Mouse (Mus musculus): Measurements from ENCODE around the gene Tagap. TPM values are rescaled to one million over a fixed set of nuclear protein-coding genes. Genes with fewer than 3 reads are reported as not detected.
"Not testable (repeated sequence)": the region's sequence is repeated elsewhere in the genome, so short reads cannot be mapped to it uniquely, and the experiment has no call there.

The Tagap gene
- total and polyA plus RNA-seq, 2 experiments from 2014 or later = 0.26 to 3.3 TPM

DNA sequence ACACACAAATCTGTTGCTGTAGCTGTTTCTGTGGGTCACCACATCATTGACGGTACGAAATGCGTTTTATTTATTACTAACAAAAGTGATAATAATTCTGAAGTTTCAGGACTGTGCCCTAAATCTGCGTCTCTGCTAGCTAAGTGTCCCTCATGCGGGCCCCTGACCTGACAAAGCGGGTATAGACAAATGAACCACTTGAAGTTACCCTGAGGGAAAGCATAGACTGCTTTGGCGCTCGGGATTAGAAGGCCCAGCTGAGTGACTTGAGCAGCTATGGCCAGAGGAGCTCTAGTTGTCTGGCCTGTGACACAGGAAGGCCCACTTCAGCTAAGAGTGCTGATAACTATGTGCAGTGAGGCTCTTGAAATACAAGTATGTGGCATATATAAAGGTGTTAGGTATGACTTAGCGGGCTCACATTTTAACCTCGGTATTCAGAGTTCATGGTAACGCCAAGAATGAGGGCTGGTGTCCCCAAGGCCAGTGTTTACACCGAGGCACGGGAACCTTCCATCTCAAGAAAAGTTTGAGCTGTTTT is 1.5 kb upstream of the Tagap start:
- no peak for ATAC-seq (ENCODE audit: insufficient read depth, low read depth)
- WGBS = 54% methylated on average over 13 of the region's 13 CpGs

DNA sequence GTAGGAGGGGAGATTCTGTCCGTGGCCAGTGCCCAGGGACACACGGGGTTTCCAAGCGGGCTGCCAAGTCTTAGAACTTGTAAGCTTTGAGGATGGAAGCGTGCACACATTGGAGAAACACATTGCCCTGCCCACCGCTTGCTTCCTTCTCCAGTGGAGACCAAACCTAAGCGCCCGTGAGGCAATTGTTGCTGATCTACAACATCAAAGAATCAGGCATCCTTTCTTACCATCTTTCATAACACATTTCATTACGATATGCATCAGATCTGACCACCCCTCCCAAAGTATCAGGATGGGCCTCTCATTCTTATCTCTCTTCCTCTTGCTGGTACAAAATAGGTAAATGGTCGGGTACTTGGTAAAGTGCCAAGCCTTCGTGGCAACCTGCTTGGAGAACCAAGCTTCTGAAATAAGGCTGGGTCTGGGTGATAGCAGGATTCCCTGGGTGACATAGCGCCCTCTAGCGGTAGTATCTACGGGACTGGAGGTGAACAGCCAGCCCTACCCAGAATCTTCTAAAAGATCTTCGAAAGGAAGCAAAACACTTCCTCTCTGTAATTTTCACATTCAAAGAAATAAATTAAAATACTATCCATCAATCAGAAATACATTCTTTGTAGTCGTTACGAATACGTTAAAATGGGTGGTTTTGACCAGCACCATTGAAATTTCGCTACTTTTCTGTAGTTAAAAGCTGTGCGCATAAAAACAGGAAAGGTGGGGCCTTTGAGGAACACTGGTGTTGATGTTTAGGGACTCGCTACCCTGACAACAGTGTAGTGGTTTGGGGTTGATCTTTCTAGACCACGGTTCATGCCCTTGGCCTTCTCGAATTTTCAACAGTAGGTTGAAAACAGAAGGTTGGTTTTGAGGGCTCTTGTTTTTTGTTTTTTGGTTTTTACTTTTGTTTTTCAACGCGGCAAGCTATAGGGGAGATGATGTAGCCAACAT is 2.1 kb downstream of the Tagap start:
- Histone ChIP-seq H3K36me3 (replicated peaks; ENCODE audit: control insufficient read depth, insufficient read depth, low read length) (no peaks in the 10 kb centered on the region), H3K9ac (replicated peaks; ENCODE audit: low read depth, low read length) (no peak overlapping the region), H3K9me3 (replicated peaks; ENCODE audit: control insufficient read depth, low read length) (no peaks in the 10 kb centered on the region), H3K27ac (ENCODE audit: low read depth) (no peak overlapping the region), H3K4me2 (ENCODE audit: low read depth, low read length) (no peak overlapping the region), H3K4me3 (ENCODE audit: low read depth, low read length) (no peak overlapping the region), H3K4me1 (ENCODE audit: control insufficient read depth, insufficient read depth) (no peaks in the 10 kb centered on the region), H3K27me3 (ENCODE audit: control insufficient read depth, insufficient read depth, low read length) (no peaks in the 10 kb centered on the region)
- no peak for ATAC-seq (ENCODE audit: insufficient read depth, low read depth)
- 66% methylated on average over 24 of the region's 24 CpGs for WGBS
- no peak for DNase-seq (ENCODE audit: low spot score)
- TF ChIP-seq EP300 (IDR thresholded peaks at IDR 0.05; ENCODE audit: low read depth) (no peak), CTCF (IDR thresholded peaks at IDR 0.05; ENCODE audit: low read depth) (peak; percentile 63)

More for the DNA sequence above, 1.5 kb upstream of the Tagap start:
- no peak for DNase-seq (ENCODE audit: low spot score)
- Histone ChIP-seq H3K27ac (ENCODE audit: low read depth) (no peak overlapping the region), H3K4me3 (ENCODE audit: low read depth, low read length) (no peak overlapping the region), H3K9me3 (replicated peaks; ENCODE audit: control insufficient read depth, low read length) (no peaks in the 10 kb centered on the region), H3K27me3 (ENCODE audit: control insufficient read depth, insufficient read depth, low read length) (0 out of 2 replicates have a peak, but pooled peaks cover 3% of the 10 kb centered on the region), H3K36me3 (replicated peaks; ENCODE audit: control insufficient read depth, insufficient read depth, low read length) (no peaks in the 10 kb centered on the region), H3K4me2 (ENCODE audit: low read depth, low read length) (no peak overlapping the region), H3K9ac (replicated peaks; ENCODE audit: low read depth, low read length) (no peak overlapping the region), H3K4me1 (ENCODE audit: control insufficient read depth, insufficient read depth) (no peaks in the 10 kb centered on the region)
- TF ChIP-seq CTCF (IDR thresholded peaks at IDR 0.05; ENCODE audit: low read depth) (no peak), EP300 (IDR thresholded peaks at IDR 0.05; ENCODE audit: low read depth) (no peak)

DNA sequence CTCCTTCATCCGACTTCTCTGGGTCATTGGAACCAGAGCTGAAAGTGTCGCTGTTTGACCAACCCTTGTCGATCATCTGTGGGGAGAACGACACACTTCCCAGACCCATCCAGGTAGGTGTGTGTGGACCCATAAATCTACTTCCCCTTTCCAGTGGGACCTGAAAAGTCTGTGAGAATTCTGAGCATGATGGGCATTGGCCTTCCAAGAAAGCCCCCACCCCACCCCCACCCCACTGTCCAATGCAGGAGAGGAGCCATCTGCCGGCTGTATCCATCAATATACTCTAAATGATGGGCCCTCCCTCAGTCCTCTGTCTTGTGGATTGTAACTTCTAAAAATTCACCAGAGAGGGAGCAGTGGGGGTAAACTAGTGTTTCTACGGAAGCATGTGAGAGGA is 2.9 kb downstream of the Tagap start:
- ATAC-seq (ENCODE audit: insufficient read depth, low read depth) = no peak
- H3K4me1 ChIP-seq (ENCODE audit: control insufficient read depth, insufficient read depth) = no peaks in the 10 kb centered on the region
- H3K9ac ChIP-seq (replicated peaks; ENCODE audit: low read depth, low read length) = no peak overlapping the region
- no peak overlapping the region for H3K4me2 ChIP-seq (ENCODE audit: low read depth, low read length)
- H3K27me3 ChIP-seq (ENCODE audit: control insufficient read depth, insufficient read depth, low read length) = no peaks in the 10 kb centered on the region
- no peak for TF ChIP-seq EP300 (IDR thresholded peaks at IDR 0.05; ENCODE audit: low read depth)
- TF ChIP-seq CTCF (IDR thresholded peaks at IDR 0.05; ENCODE audit: low read depth) = no peak
- H3K4me3 ChIP-seq (ENCODE audit: low read depth, low read length) = no peak overlapping the region
- 77% methylated on average over 6 of the region's 6 CpGs for WGBS
- H3K9me3 ChIP-seq (replicated peaks; ENCODE audit: control insufficient read depth, low read length) = no peaks in the 10 kb centered on the region
- DNase-seq (ENCODE audit: low spot score) = no peak
- no peak overlapping the region for H3K27ac ChIP-seq (ENCODE audit: low read depth)
- no peaks in the 10 kb centered on the region for H3K36me3 ChIP-seq (replicated peaks; ENCODE audit: control insufficient read depth, insufficient read depth, low read length)

DNA sequence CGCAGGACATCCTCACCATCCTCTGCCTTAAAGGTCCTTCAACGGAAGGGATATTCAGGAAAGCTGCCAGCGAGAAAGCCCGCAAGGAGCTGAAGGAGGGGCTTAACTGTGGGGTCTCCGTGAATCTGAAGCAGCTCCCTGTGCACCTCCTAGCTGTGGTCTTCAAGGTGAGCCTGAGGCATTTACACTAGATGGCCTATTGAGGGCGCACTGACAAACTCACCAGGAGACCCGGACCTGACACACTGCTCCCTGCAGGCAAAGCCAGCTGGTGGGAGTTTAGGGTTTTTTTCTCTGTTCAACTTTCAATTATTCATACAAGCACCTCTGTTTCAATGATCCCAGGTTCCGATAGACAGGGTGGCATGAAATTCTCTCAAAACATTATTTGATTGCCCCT is 3.5 kb downstream of the Tagap start:
- DNase-seq (ENCODE audit: low spot score) = no peak
- no peak overlapping the region for H3K9ac ChIP-seq (replicated peaks; ENCODE audit: low read depth, low read length)
- WGBS = 34% methylated on average over 8 of the region's 8 CpGs
- ATAC-seq (ENCODE audit: insufficient read depth, low read depth) = no peak
- H3K9me3 ChIP-seq (replicated peaks; ENCODE audit: control insufficient read depth, low read length) = no peaks in the 10 kb centered on the region
- H3K27me3 ChIP-seq (ENCODE audit: control insufficient read depth, insufficient read depth, low read length) = no peaks in the 10 kb centered on the region
- peak; percentile 33 for TF ChIP-seq CTCF (IDR thresholded peaks at IDR 0.05; ENCODE audit: low read depth)
- TF ChIP-seq EP300 (IDR thresholded peaks at IDR 0.05; ENCODE audit: low read depth) = no peak
- H3K36me3 ChIP-seq (replicated peaks; ENCODE audit: control insufficient read depth, insufficient read depth, low read length) = no peaks in the 10 kb centered on the region
- H3K4me1 ChIP-seq (ENCODE audit: control insufficient read depth, insufficient read depth) = no peaks in the 10 kb centered on the region
- no peak overlapping the region for H3K4me2 ChIP-seq (ENCODE audit: low read depth, low read length)
- no peak overlapping the region for H3K27ac ChIP-seq (ENCODE audit: low read depth)
- H3K4me3 ChIP-seq (ENCODE audit: low read depth, low read length) = no peak overlapping the region

DNA sequence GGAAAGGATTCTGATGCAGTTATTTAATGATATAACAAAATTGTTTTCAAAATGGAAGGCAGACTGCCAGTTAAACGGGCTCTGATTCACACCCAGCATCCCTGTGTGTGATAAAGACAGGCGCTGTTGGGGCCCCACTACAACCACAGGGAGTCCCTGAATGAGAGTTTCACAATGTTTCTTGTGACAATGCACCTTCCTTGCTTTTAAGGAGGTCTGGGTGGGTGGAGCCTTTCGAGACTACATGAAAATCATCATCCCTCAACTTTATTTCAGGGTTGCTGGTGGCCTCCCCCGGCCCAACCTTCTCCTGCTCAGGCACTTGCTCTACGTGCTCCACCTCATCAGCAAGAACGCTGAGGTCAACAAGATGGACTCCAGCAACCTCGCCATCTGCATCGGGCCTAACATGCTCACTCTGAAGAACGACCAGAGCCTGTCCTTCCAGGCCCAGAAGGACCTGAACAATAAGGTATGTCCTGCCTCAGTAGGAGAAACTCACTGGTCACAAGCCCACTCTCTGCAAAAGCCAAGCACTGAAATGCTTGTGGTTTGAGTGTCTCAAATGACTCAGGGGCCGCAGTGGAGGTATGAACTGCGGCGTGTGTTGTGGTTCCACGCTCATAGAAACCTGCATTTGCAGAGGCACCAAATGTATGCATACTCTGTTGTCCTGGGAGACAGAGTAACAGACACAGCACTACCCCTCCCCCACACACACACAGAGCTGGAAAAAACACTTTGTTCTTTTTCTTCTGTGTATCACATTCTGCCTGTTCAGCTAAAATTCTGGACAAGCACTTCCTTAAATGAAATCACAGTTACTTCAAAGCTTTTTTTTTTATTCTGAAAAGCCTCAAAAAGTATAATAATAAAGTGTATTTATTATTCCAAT is 5.5 kb downstream of the Tagap start:
- WGBS = 75% methylated on average over 13 of the region's 13 CpGs

DNA sequence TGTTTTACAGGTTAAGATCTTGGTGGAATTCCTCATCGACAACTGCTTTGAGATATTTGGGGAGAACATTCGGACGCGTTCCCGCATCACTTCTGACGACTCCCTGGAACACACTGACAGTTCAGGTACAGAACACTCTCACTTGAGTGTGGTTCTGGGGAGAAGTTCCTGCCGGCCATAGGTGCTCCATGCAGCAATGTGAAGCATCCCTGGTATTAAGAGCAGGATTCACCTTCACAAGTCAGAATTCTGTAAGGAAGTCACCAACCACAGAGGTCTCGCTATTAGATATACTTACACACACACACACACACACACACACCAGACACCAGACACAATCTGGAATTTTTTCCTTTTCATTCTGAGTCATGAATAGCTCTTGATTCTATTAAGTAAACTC is 6.3 kb downstream of the Tagap start:
- not testable (repeated sequence) for H3K9me3 ChIP-seq (replicated peaks; ENCODE audit: control insufficient read depth, low read length); H3K36me3 ChIP-seq (replicated peaks; ENCODE audit: control insufficient read depth, insufficient read depth, low read length); H3K4me3 ChIP-seq (ENCODE audit: low read depth, low read length); H3K27me3 ChIP-seq (ENCODE audit: control insufficient read depth, insufficient read depth, low read length); H3K4me2 ChIP-seq (ENCODE audit: low read depth, low read length); H3K27ac ChIP-seq (ENCODE audit: low read depth); ATAC-seq (ENCODE audit: insufficient read depth, low read depth); H3K4me1 ChIP-seq (ENCODE audit: control insufficient read depth, insufficient read depth); DNase-seq (ENCODE audit: low spot score); H3K9ac ChIP-seq (replicated peaks; ENCODE audit: low read depth, low read length)
- WGBS = 70% methylated on average over 4 of the region's 8 CpGs

More for the DNA sequence above, 5.5 kb downstream of the Tagap start:
- DNase-seq (ENCODE audit: low spot score) = no peak
- Histone ChIP-seq H3K27ac (ENCODE audit: low read depth) (no peak overlapping the region), H3K4me1 (ENCODE audit: control insufficient read depth, insufficient read depth) (no peaks in the 10 kb centered on the region), H3K27me3 (ENCODE audit: control insufficient read depth, insufficient read depth, low read length) (no peaks in the 10 kb centered on the region), H3K9me3 (replicated peaks; ENCODE audit: control insufficient read depth, low read length) (no peaks in the 10 kb centered on the region), H3K4me2 (ENCODE audit: low read depth, low read length) (no peak overlapping the region), H3K4me3 (ENCODE audit: low read depth, low read length) (no peak overlapping the region), H3K9ac (replicated peaks; ENCODE audit: low read depth, low read length) (no peak overlapping the region), H3K36me3 (replicated peaks; ENCODE audit: control insufficient read depth, insufficient read depth, low read length) (no peaks in the 10 kb centered on the region)
- TF ChIP-seq CTCF (IDR thresholded peaks at IDR 0.05; ENCODE audit: low read depth) = no peak
- TF ChIP-seq EP300 (IDR thresholded peaks at IDR 0.05; ENCODE audit: low read depth) = no peak
- no peak for ATAC-seq (ENCODE audit: insufficient read depth, low read depth)
